In genomic region chr5:21701351-21702008, GRCm38 (mm10) we compare ENCODE assay signal across 8 mouse cellular contexts. TPM values are rescaled to one million over a fixed set of nuclear protein-coding genes. Genes with fewer than 3 reads are reported as not detected.
DNase-seq lines count a peak whose midpoint lies in the region; ATAC-seq and TF ChIP-seq lines count a peak whose summit lies in the region.

Gene Napepld, minus strand, starts transcription at chr5:21701396.

- TF ChIP-seq CTCF in E14TG2a.4 (conservative IDR thresholded peaks at IDR 0.05; ENCODE audit: low read length), result no peak
- no peak for TF ChIP-seq CTCF in heart, postnatal 0 days (IDR thresholded peaks at IDR 0.05; ENCODE audit: low read depth)
- TF ChIP-seq CTCF in testis, adult 2 months (IDR thresholded peaks at IDR 0.05; ENCODE audit: control insufficient read depth, insufficient read depth, insufficient replicate concordance, low read depth, low read length), result no peak

- DNase-seq in c-Kit-positive CD71-positive TER-119-positive erythroid progenitor cells, embryonic 14.5 days (ENCODE audit: low spot score), result peak; percentile 97
- DNase-seq in heart, postnatal 0 days (ENCODE audit: low spot score), result peak; percentile 95
- peak; percentile 100 for DNase-seq in kidney, postnatal 4 days

- H3K4me2 ChIP-seq in forebrain, embryonic 12.5 days, result peak within 1 kb of the TSS; percentile 61
- H3K4me2 ChIP-seq in heart, postnatal 0 days (ENCODE audit: low read depth, low read length), result peak within 1 kb of the TSS; percentile 88
- H3K4me2 ChIP-seq in liver, embryonic 16.5 days (ENCODE audit: low read depth, low read length), result peak within 1 kb of the TSS; percentile 98
- H3K4me2 ChIP-seq in neural tube, embryonic 13.5 days, result peak within 1 kb of the TSS; percentile 77

- no peaks in the 10 kb centered on the region for H3K36me3 ChIP-seq in E14TG2a.4 (ENCODE audit: insufficient read depth, low read length)
- no peaks in the 10 kb centered on the region for H3K36me3 ChIP-seq in forebrain, embryonic 12.5 days (replicated peaks)
- H3K36me3 ChIP-seq in heart, postnatal 0 days (replicated peaks; ENCODE audit: control insufficient read depth, insufficient read depth, low read length), result no peaks in the 10 kb centered on the region
- H3K36me3 ChIP-seq in liver, embryonic 16.5 days (ENCODE audit: control insufficient read depth, insufficient read depth), result no peaks in the 10 kb centered on the region
- H3K36me3 ChIP-seq in neural tube, embryonic 13.5 days, result no peaks in the 10 kb centered on the region
- no peaks in the 10 kb centered on the region for H3K36me3 ChIP-seq in testis, adult 2 months (ENCODE audit: control insufficient read depth, insufficient read depth, low read length)

- 0 out of 2 replicates have a peak, but pooled peaks have one; percentile 80 for TF ChIP-seq EP300 in heart, postnatal 0 days (IDR thresholded peaks at IDR 0.05; ENCODE audit: low read depth)

- no peaks in the 10 kb centered on the region for H3K27me3 ChIP-seq in E14TG2a.4 (ENCODE audit: insufficient read depth, low read length)
- no peaks in the 10 kb centered on the region for H3K27me3 ChIP-seq in forebrain, embryonic 12.5 days
- no peaks in the 10 kb centered on the region for H3K27me3 ChIP-seq in heart, postnatal 0 days (ENCODE audit: control insufficient read depth, insufficient read depth, low read length)
- no peaks in the 10 kb centered on the region for H3K27me3 ChIP-seq in liver, embryonic 16.5 days (ENCODE audit: control insufficient read depth, insufficient read depth, low read depth, low read length)
- no peaks in the 10 kb centered on the region for H3K27me3 ChIP-seq in neural tube, embryonic 13.5 days
- H3K27me3 ChIP-seq in testis, adult 2 months (ENCODE audit: control insufficient read depth, insufficient read depth, low read length), result no peaks in the 10 kb centered on the region

- H3K27ac ChIP-seq in forebrain, embryonic 12.5 days, result peak within 1 kb of the TSS; percentile 97
- peak within 1 kb of the TSS; percentile 99 for H3K27ac ChIP-seq in heart, postnatal 0 days (ENCODE audit: low read depth)
- H3K27ac ChIP-seq in liver, embryonic 16.5 days (ENCODE audit: low read length), result peak within 1 kb of the TSS; percentile 96
- peak within 1 kb of the TSS; percentile 97 for H3K27ac ChIP-seq in neural tube, embryonic 13.5 days (replicated peaks)
- H3K27ac ChIP-seq in testis, adult 2 months (ENCODE audit: control insufficient read depth, insufficient read depth, low read depth, low read length), result peak within 1 kb of the TSS; percentile 99

- H3K9ac ChIP-seq in forebrain, embryonic 12.5 days, result peak within 1 kb of the TSS; percentile 81
- H3K9ac ChIP-seq in heart, postnatal 0 days (replicated peaks; ENCODE audit: low read depth, low read length), result peak within 1 kb of the TSS; percentile 61
- H3K9ac ChIP-seq in liver, embryonic 16.5 days (ENCODE audit: low read depth, low read length), result peak within 1 kb of the TSS; percentile 86
- peak within 1 kb of the TSS; percentile 90 for H3K9ac ChIP-seq in neural tube, embryonic 13.5 days

- H3K4me1 ChIP-seq in E14TG2a.4 (replicated peaks; ENCODE audit: low read depth, low read length), result peaks cover 14% of the 10 kb centered on the region
- H3K4me1 ChIP-seq in forebrain, embryonic 12.5 days, result no peaks in the 10 kb centered on the region; the same call in 1 of the 2 replicates
- H3K4me1 ChIP-seq in heart, postnatal 0 days (ENCODE audit: control insufficient read depth, insufficient read depth), result peaks cover 13% of the 10 kb centered on the region
- peaks cover 6% of the 10 kb centered on the region for H3K4me1 ChIP-seq in liver, embryonic 16.5 days (ENCODE audit: control insufficient read depth, low read depth, low read length)
- peaks cover 7% of the 10 kb centered on the region for H3K4me1 ChIP-seq in neural tube, embryonic 13.5 days (replicated peaks)
- H3K4me1 ChIP-seq in testis, adult 2 months (ENCODE audit: control insufficient read depth, insufficient read depth, low read length), result no peaks in the 10 kb centered on the region; the same call in 1 of the 2 replicates

- ATAC-seq in forebrain, embryonic 12.5 days (ENCODE audit: low FRiP score), result peak; percentile 99
- peak; percentile 98 for ATAC-seq in heart, postnatal 0 days (ENCODE audit: insufficient read depth, low read depth)
- peak; percentile 99 for ATAC-seq in liver, embryonic 16.5 days (ENCODE audit: low read depth)
- peak; percentile 99 for ATAC-seq in neural tube, embryonic 13.5 days (ENCODE audit: low read depth)

- peak; percentile 100 for TF ChIP-seq POLR2A in testis, adult 2 months (IDR thresholded peaks at IDR 0.05; ENCODE audit: control insufficient read depth, low read depth, low read length)

- WGBS in forebrain, embryonic 12.5 days, result under 1% methylated on average over 59 of the region's 59 CpGs
- 1% methylated on average over 43 of the region's 59 CpGs for WGBS in heart, postnatal 0 days
- WGBS in liver, embryonic 16.5 days (ENCODE audit: insufficient replicate concordance), result under 1% methylated on average over 57 of the region's 59 CpGs
- under 1% methylated on average over 40 of the region's 59 CpGs for WGBS in neural tube, embryonic 13.5 days

- H3K4me3 ChIP-seq in E14TG2a.4 (replicated peaks; ENCODE audit: low read length), result peak within 1 kb of the TSS; percentile 90
- H3K4me3 ChIP-seq in forebrain, embryonic 12.5 days (replicated peaks), result peak within 1 kb of the TSS; percentile 68
- peak within 1 kb of the TSS; percentile 71 for H3K4me3 ChIP-seq in heart, postnatal 0 days (ENCODE audit: low read depth, low read length)
- H3K4me3 ChIP-seq in liver, embryonic 16.5 days (ENCODE audit: low read depth, low read length), result peak within 1 kb of the TSS; percentile 84
- peak within 1 kb of the TSS; percentile 65 for H3K4me3 ChIP-seq in neural tube, embryonic 13.5 days
- H3K4me3 ChIP-seq in testis, adult 2 months (ENCODE audit: control insufficient read depth, low read depth, low read length), result peak within 1 kb of the TSS; percentile 97

- no peaks in the 10 kb centered on the region for H3K9me3 ChIP-seq in E14TG2a.4 (ENCODE audit: low read length)
- no peaks in the 10 kb centered on the region for H3K9me3 ChIP-seq in forebrain, embryonic 12.5 days
- H3K9me3 ChIP-seq in heart, postnatal 0 days (replicated peaks; ENCODE audit: control insufficient read depth, low read length), result no peaks in the 10 kb centered on the region
- H3K9me3 ChIP-seq in liver, embryonic 16.5 days (replicated peaks; ENCODE audit: control insufficient read depth, low read length), result no peaks in the 10 kb centered on the region
- H3K9me3 ChIP-seq in neural tube, embryonic 13.5 days, result no peaks in the 10 kb centered on the region

RNA-seq across cellular contexts. Expression of gene Napepld, which starts in this region (rescaled TPM):
- polyA plus RNA-seq in forebrain, embryonic 12.5 days (2016; fragmentation: Nextera tagmentation; extraction: Ambion mirVana), result 12.6 and 13.5 TPM in 2 replicates
- total RNA-seq in heart, postnatal 0 days (2014; rRNA removed; ENCODE audit: low replicate concordance), result 9.9 and 11.3 TPM in 2 replicates
- 2.7 and 3.1 TPM in 2 replicates for polyA plus RNA-seq in heart, postnatal 0 days (2015; fragmentation: Nextera tagmentation; extraction: Ambion mirVana)
- 0.93 and 1.1 TPM in 2 replicates for polyA plus RNA-seq in liver, embryonic 16.5 days (2015; fragmentation: Nextera tagmentation; extraction: Ambion mirVana)
- 2.0 and 2.5 TPM in 2 replicates for polyA plus RNA-seq in neural tube, embryonic 13.5 days (2015; fragmentation: Nextera tagmentation; extraction: Ambion mirVana)
- polyA plus RNA-seq in testis, adult 2 months (2012; rRNA removed), result 13.5 and 14.4 TPM in 2 replicates

Comparison
In these comparisons a context has a peak if more than half of its experiments do, and no peak if none do; other contexts are left out.
1. Peak in every context shown above with its lines: DNase-seq, ATAC-seq, H3K4me3 ChIP-seq and H3K27ac ChIP-seq.